Mouse (Mus musculus): ENCODE results near the gene Cc2d2b.

DNA sequence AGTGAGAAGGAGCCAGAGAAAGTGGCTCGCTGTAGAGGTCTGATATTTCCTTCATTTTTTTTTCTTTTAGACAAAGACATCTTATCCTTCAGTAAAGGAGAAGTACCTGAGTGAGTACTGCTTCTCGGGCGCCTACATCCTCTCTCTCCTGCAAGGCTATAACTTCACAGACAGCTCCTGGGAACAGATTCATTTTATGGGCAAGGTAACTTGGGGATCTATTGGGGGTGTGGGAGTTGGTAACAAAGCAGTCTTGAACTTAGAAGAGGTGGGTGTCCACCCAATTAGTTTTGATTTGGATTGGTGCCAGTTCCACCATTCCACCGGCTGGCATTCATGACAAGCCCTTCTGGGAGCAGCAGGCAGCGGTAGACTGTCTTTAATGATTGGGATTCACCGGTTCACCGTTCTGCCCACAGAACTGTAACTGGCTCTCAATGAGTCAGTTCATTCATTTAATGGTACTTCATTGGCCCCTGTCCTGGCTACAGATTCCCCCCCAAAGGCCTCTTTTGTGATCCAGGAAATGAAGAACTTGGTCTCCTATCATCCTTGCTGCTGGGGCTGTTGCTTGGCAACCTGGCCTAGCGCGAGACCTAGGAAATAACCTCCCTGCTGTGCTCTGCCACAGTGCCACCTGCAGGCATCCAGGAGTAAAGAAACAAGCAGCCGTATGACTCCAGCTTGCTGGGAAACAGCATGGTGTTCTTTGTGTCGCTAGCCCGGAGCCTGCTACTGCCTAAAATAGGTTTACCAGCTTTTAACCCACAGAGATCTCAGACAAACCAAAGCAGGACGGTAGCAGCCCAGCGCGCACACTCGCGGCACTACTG is 11.7 kb upstream of the Cc2d2b start:
- peak; percentile 72; the same call in 1 of the 2 replicates for TF ChIP-seq CTCF (IDR thresholded peaks at IDR 0.05; ENCODE audit: extremely low read depth, insufficient read length, insufficient replicate concordance, low read depth, low read length)
- TF ChIP-seq POLR2A (IDR thresholded peaks at IDR 0.05; ENCODE audit: low read depth, low read length): no peak

Data from small intestine, adult 2 months (tissue).